Mouse (Mus musculus) layer of hippocampus, adult 9-11 months (tissue): ENCODE results near the gene Tex48.

Experiments
- DNase-seq: peaks from one replicate; pipeline ENCODE4 v3.0.0; 2022

The Tex48 gene

DNA sequence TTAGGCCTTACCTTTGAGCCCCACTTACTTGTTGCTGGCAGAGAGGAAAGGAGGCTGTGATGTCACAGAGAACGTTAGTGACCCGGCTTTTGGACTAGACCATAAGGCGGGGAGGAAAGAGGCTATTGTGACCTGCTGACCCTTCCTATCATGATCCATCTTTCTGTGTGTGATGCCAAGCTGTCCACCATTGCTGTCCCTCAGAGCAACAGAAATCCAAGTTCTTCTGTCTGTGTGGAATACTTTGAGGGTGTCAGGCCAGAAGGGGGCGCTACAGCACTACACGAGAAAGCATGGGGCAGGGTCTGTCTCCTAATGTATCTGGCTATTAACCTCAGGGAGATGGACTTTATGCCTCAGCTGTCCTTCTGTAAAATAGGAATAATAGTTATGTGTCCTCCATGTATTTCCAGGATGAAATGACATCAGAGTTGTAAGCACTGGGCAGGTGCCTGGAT is at the start of gene Tex48:
TSS of gene Tex48 (minus strand) at position 51 of the 458 bp plus-strand sequence.
- DNase-seq, result no peak

DNA sequence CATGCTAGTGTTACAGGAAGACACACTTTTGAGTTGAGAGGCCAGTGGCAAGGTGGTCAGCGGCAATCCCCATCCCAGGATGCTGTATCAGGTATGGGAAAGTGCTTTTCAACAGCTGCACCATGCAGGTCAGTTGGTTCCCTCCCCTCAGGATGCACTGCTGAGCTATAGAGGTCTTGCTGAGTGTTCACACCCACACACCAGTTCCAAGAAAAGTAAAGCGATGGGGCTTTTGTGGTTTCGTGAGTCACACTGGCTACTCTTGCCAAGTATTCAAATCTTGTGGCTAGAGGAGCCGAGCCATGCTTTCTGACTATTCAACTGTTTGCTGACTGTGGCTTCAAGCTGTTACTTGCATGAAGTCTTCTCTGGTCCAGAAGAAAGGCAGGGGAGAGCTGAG is 46.0 kb upstream of the Tex48 start:
- DNase-seq, result peak; percentile 68

DNA sequence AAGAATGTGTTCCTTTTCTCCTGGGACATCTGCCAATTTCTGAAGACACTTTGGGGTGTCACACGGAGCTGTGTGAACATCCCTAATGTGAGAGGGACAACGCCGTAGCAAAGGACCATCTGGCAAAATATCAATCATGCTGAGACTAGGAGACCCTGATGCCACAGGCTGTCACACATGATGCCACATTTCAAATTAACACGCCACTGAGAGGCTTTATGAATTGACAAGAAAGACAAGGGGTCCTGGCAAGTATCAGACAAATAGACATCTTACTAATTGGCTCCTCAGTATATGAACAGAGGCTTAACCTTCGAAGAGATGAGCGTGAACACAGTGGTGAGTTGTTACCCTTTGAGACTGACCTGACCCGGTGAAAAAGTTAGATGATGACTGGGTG is 43.5 kb upstream of the Tex48 start:
- DNase-seq, result no peak

DNA sequence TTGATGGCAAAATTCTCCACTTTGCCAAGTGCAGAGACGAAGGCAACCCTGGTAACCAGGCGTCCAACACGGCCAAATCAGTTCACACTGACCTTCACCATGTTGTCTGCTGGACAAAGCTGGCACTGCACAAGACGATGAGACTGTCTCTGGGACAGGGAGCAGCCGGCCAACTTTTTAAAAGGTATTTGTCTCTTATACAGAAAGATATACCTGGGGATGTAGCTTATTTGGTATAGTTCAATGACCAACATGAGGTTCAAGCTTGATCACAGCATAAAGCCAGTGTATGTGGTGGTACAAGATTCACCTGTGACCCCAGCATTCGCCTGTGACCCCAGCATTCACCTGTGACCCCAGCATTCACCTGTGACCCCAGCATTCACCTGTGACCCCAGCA is 41.1 kb upstream of the Tex48 start, which contains the start of gene Gm11214:
TSS of gene Gm11214 (minus strand) at position 101 of the 400 bp plus-strand sequence.
- no peak for DNase-seq

DNA sequence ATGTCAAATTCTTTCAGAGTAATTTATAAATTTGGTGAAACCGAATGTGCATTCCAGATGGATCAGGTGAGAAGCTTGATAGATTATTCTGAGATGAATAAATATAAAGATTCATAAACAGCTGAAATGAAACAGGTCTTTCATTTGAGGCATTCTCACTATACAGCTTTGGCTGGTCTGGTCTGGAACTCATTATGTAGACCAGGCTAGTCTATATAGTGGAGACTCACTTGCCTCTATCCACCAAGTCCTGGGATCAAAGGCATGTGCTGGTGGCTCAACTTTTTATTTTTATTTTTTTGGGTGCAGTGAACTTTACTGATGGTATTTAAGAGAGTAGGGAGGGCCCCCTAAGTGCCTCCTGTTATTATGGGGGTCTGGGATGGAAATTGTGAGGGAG is 39.6 kb upstream of the Tex48 start:
- DNase-seq, result no peak

DNA sequence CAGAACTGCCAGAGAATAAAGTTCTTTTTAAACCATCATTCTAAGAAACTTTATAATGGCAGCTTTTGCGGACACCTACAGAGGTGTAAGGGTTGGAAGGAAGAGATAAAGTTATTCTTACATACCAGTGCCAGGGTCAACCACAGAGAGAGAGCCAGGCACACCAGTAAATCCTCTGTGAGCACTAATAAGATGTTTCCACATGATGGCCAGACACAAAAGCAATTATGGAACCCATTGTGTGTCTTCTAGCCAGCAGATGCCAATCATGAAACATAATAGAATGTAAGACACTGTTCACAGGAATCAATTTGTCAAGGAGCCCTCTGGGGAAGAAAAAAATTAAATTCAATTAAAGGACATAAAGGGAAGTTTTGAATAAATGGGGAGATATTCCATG is 39.2 kb upstream of the Tex48 start:
- DNase-seq, result no peak

DNA sequence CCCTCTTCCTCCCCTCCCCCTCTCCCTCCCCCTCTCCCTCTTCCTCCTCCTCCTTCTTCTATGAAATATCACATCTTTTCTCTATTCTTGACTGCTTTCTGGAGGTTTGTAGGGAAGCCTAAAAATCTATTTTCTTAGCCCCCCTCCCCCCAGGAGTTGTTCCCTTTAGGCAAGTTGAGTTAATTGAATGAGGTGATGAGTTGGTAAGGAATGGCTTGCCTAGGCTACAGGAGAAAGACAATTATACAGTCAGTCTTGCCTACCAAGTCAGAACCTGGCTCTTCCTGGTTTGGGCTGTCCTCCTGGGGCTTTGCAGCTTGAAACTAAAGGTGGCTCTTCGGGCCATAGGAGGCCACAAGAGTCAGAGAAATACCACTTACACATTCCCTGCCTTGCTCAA is 37.5 kb upstream of the Tex48 start:
- DNase-seq, result no peak

DNA sequence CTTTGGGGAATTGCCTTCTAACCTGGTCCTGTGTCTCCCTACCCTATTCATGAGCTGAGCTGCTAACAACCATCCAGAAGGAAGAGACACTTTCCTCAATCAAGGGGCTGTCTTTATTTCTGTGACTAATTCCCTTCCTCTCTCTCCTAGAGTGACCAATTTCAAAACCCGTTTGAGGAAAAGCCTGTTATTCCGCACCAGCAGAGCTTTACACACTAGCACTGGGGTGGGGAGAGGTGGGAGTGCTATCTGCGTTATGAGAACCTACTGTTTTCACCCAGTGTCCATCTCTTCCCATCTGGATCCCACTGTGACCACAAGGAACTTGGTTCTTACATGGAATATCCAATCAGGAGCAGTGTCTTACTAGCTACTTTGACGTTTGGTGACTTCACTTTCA is 36.9 kb upstream of the Tex48 start:
- no peak for DNase-seq

DNA sequence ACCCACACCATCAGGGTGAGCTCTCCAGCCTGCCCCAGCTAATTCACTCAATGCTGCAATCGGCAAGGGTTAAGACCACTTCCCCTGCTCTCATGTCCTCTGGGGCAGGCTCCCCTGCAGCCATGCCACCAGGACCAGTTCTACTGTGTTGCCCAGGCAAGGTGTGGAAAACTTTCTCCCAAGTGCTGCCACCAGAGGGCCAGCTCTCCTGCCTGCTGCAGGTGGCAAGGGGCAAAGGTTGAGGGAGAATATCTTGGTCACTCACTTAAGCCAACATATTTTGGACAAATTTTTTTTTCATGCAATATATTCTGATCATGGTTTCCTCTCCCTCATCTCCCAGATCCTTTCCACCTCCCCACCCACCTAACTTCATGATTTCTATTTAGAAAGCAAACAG is 32.2 kb upstream of the Tex48 start:
- no peak for DNase-seq

DNA sequence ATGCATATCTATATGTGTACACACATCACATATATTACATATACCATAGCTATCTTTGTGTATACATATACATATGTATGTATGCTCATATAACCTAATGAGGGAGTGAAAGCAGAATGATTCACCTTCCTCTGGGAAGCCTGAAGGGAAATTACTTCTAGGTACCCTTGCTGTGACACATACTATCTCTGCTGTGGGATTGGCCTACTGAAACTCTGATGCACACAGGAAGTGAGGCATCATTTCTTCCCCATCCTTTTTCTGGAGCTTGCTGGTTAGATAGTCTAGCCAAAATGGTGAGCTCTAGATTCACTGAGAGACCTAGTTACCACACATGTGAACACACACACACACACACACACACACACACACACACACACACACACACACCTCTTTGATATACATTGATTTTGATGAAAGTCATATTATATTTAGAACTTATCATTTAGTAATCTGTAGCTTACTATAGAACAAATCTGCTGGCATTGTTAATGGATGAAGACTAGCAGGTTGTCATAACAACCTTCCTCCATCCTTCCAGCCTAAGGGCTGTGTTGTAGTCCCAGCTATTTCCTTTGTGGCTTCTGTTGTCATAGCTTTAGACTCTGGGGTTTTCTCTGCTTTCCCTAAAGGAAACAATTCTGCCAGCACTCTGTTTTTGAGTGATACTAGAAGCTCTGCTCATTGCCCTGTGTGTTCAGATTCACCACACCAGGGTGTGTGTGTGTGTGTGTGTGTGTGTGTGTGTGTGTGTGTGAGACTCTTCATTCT is 21.9 kb upstream of the Tex48 start:
- DNase-seq, result no peak

DNA sequence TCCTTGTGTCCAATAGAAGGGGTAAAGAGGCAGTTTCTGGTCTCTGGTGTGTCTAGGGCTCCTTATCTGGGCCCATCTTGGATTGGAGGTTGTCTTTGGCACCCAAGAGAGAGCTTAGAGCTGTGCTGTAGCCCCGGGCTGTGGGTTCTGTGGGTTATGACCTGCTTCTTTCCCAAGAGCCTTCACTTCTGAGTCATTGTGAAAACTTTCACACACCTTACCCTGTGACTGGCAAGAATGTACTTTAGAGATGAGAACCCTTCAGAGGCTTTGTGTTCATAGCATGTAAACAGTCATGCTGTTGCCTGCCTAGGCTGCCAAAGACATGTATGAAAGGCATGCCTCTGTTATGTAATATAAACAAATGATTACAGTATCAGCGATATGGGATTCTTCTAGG is 17.6 kb upstream of the Tex48 start:
- no peak for DNase-seq

DNA sequence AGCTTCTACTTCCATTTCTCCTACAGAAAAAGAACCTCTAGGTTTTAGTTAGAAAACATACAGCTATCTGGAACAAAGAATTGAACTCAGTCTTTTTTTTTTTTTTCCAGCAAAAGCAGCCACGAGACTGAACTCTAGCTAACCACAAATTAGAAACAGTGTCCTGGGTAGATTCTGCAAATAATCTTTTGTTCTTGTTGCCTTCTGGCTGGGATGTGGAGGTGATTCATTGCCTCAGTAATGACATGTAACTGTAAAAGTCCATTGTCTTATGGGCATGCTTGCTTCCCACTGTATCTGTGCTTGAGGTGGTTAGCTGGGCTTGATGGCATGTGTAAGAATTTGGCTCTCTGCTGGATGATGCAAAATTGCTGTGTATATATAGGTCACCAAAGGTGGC is 16.4 kb upstream of the Tex48 start:
- DNase-seq, result no peak

DNA sequence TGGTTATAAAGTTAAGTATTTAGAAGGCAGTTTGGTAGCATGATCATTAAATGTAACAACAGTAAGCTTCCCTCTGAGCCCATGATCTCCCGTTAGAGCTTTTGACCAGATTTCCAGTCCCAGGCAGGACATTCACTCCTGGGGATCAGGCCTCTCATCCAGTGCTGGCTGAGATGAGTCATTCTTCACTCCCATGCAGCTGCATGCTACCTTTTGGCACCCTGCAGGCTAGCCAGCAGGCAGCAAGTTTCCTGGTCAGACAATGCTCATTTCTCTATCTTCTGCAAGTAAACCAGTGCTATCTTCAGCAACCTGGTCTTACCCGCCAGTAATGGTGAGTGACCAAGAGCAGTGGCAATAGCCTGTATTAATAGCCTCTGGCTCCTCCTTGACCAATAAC is 11.0 kb upstream of the Tex48 start:
- no peak for DNase-seq

DNA sequence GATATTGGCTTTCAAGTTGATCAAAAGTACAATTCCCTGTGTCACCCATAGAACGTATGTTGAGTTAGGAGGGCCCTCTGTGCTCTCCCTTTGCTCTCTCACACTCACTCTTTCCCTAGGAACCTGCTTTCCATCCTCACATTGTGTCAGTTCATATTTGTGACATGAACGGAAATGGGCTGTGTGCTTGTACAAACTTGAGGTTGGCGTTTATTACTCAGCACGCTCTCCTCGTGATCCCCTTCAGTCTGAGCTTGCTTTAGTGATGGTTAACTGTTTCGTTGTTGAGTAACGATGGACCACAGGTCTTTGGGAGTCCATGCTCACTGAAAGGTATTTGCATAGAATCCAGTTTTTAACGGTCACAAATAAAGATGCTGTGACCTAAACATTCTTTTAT is 4.9 kb upstream of the Tex48 start:
- DNase-seq, result no peak

DNA sequence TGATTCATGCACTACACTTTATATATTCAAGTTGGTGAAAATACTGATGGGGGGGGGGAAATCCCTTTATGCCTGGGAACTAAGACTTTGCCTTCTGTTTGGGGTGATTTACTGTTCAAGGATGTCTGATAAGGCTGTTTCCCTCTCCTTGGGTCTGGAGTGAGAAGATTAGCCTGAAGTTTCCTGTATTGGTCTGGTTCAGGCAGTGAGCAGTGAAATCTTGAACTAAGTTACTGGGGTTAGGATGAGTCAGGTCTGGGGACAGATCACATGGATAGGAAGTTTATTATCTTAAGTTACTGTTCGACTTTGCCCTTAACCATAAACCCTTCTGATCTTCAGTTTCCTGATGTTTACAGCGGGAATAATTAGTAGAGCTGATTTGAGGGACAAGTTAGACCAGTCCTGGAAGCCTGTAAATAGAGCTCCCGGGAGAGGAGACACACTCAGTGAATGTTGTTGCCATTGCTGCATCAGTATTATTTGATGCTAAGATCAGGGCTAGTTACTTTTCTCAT is 3.4 kb upstream of the Tex48 start:
- DNase-seq, result no peak

DNA sequence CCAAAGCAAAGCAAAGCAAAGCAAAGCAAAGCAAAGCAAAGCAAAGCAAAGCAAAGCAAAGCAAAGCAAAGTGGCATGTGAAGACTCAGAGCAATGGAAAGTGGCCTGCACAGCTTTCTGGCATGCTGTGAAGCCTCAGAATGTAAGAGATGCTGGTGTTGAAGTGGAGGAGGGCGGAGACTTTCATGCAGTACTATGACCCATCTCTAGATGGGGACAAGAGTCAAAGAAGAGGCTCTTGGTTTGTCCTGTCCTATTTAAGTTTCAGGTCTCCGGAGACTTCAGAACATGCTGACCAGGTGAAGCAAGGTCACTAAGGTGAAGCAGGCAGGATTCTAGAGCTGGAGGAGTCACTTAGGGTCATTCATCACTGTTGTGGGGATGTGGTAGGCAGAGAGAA is 367 bp downstream of the Tex48 start:
- no peak for DNase-seq

DNA sequence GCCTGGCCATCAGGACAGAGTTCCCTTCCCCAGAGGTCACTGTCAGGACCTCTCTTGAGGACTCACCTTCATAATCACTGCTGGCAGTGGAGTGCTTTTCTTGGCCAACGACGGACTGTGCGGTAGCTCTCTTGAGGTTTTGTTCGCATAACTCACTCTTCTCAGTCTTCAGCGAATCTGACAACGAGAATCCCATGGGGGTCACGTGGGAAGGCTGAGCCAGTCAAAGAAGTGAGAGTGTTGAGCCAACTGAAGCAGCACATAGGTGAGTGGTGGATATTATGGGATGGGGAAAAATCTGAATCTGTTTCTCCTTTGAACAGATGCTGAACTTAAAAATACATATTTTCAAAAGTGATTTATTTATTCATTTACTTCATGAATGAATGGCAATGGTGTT is 13.8 kb downstream of the Tex48 start:
- no peak for DNase-seq

DNA sequence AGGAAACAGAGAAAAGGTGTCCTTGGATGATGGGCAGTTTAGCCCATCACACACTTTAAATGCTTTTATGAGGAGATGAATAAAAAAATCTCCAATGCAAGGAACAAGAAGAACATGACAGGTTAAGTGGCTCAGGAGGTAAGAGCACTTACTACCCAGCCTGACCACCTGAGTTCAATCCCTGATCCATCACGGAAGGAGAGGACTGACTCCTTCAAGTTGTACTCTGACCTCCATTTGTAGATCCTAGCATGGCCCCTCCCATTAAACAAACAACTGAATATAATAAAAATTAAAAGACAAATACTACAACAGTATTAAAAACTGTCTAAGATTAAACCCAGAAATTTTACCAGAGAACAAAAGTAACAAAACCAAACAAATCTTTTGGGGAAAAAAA is 16.3 kb downstream of the Tex48 start:
- no peak for DNase-seq

DNA sequence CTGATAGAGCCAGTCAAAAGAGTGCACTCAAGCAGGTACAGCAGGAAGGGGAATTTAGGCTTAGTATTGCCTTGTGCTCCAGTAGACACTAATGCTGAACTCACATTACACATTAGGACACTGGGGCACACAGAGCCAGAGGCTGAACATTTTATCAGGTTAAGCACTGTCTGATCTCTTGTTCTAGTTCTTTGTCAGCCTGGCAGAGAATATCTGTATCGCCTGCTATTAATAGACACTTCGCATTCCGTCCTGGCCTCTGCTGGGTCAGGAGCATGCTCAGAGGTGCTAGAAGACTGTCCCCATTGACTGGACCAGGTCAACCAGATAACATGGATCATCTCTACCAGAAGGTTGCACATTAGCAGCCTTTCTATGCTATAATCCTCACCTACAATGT is 16.7 kb downstream of the Tex48 start:
- DNase-seq, result no peak

DNA sequence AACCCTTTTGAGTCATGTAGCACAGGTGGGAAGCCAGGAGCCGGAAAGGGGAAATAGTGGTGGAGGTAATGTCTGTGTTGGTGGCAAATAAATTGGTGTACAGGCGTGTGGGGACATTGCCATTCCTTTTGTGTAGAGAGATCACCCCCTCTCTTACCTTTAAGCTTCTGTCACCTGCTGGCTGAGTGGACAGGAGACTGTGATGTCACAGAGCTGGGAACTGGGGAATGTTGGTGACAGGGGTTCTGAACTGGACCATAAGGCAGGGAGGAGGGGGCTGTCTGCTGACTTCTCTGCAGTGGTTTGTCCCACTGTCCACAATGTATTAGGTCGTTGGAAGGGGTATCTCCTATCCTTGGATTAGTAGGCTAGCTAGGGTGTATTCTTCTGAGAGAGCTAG is 17.3 kb downstream of the Tex48 start, which contains the start of gene Gm11213:
TSS of gene Gm11213 (minus strand) at position 317 of the 400 bp plus-strand sequence.
- DNase-seq, result no peak

DNA sequence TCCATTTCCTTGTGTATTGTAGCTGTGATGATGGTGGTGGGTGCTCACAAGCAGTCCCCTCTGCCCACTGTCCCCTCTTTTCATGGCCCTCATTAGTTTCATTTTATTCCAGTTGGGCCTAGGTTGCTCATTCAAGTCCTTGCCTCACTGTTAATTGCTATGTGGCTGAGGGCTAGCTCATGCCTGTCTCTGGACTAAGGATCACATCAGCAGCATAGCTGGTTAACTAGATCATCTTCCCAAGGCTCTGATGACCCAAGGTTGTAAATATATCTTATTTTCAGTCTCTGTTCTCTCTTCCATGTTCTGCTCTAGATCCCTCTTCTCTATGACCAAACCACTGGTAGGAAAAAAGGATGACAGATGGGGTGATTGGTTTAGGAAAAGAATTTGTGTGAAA is 21.0 kb downstream of the Tex48 start:
- no peak for DNase-seq

DNA sequence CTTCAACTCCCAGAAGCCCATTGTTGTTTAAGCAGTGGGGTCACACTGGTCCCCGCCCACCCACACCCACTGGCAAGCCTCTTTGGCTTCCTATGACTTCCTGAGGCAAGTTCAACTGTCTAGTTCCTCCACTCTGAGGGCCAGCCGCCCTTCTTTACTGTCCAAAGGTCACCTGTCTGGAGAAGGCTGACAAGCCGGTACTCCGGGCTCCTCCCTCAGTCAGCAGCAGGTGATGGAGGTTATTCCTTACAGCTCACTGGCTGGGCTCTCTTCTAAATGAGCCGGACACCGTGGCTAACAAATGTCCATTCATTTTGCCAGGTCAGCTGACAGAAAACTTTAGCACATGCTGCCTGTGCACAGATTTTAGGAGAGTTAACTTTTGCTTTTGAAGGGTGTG is 21.4 kb downstream of the Tex48 start:
- DNase-seq, result no peak

DNA sequence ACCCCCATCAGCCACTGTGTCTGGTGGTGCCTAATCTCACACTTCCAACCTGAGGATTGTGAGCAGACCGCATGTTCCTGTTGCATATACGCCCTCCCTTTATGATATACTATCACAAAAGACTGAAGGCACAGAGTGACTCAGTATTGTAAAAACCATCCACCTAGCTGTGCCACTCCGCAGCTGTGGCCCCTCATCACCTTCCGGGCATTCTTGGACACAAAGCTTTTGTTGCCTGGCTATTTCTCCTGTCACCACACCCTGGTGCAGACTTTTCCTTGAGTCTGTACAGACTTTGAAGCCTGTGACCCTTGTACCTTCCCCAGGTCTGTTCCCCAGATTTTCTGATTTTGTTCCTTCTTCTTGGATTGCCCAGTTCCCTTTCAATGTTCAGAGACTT is 26.2 kb downstream of the Tex48 start:
- DNase-seq, result no peak

DNA sequence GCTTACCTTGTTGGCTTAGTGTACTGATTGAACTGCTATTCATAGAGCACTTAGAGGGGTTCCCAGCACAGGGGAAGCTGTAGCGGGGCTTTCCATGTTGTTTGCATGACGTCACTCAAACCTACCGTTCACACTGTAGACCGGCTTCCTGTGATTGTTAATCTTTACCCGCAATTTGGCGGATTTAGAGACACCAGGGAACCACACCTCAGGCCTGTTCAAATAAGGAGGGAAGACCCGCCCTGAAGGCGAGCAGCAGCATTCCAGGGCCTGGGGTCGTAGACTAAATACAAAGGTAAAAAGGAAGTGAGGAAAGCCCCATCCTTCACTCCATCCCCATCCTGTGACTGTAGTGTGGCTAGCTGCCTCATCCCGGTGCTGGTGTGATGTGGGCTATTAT is 27.0 kb downstream of the Tex48 start:
- DNase-seq, result no peak
